Mouse (Mus musculus): ENCODE measurements around the gene Fam162a. TPM values are rescaled to one million over a fixed set of nuclear protein-coding genes. Genes with fewer than 3 reads are reported as not detected.
A peak's percentile ranks its signal among the peaks of the same experiment; 100 is the strongest.
"Not testable (repeated sequence)": the region's sequence is repeated elsewhere in the genome, so short reads cannot be mapped to it uniquely, and the experiment has no call there.

Fam162a gene
- polyA plus RNA-seq, 1 experiment = 363 TPM

- Histone ChIP-seq H3K4me3 (peak overlapping the region; percentile 99), H3ac (ENCODE audit: control insufficient read depth, insufficient read length) (no peak overlapping the region), H3K79me2 (ENCODE audit: control insufficient read depth, insufficient read depth) (peaks cover 65% of the 10 kb centered on the region), H3K4me2 (ENCODE audit: low read depth) (peak overlapping the region; percentile 87), H3K27me3 (ENCODE audit: control insufficient read depth, insufficient read depth, insufficient read length) (no peaks in the 10 kb centered on the region), H3K36me3 (ENCODE audit: control insufficient read depth, insufficient read depth) (peaks cover 7% of the 10 kb centered on the region)
- TF ChIP-seq POLR2AphosphoS2 (IDR thresholded peaks at IDR 0.05; ENCODE audit: insufficient read length, low read depth) = no peak
- TF ChIP-seq MYOD1 (IDR thresholded peaks at IDR 0.05; ENCODE audit: control insufficient read depth in 1 of 3, insufficient read length in 2 of 3, low read depth in 2 of 3) = no peak
- no peak for TF ChIP-seq TCF3 (IDR thresholded peaks at IDR 0.05; ENCODE audit: insufficient read length, low read depth)
- TF ChIP-seq POLR2A (IDR thresholded peaks at IDR 0.05; ENCODE audit: insufficient read length, low read depth) = no peak
- TF ChIP-seq MYOG (IDR thresholded peaks at IDR 0.05; ENCODE audit: control insufficient read depth in 1 of 3, insufficient read depth in 1 of 3, insufficient read length in 2 of 3, low read depth in 2 of 3) = no peak
- no peak for TF ChIP-seq SRF (IDR thresholded peaks at IDR 0.05; ENCODE audit: control insufficient read depth, insufficient read length, low read depth)
- no peak for TF ChIP-seq MAX (IDR thresholded peaks at IDR 0.05; ENCODE audit: low read depth)
- no peak for TF ChIP-seq TCF12 (IDR thresholded peaks at IDR 0.05; ENCODE audit: insufficient read depth, poor library complexity, severe bottlenecking)
- TF ChIP-seq E2F4 (IDR thresholded peaks at IDR 0.05; ENCODE audit: insufficient read depth) = no peak
- no peak for TF ChIP-seq REST (IDR thresholded peaks at IDR 0.05; ENCODE audit: insufficient read depth, insufficient read length)
- TF ChIP-seq CEBPB (IDR thresholded peaks at IDR 0.05; ENCODE audit: insufficient read depth, poor library complexity, severe bottlenecking) = no peak
- TF ChIP-seq USF1 (IDR thresholded peaks at IDR 0.05; ENCODE audit: low read depth) = no peak
These were observed 1.4 kb downstream of the Fam162a start for GRCm38 (mm10) chr16:36069819-36070575.

GRCm38 (mm10) chr16:36068356-36068755, 3.0 kb downstream of the Fam162a start:
- Histone ChIP-seq H3K27me3 (ENCODE audit: control insufficient read depth, insufficient read depth, insufficient read length) (no peaks in the 10 kb centered on the region), H3K79me2 (ENCODE audit: control insufficient read depth, insufficient read depth) (peaks cover 49% of the 10 kb centered on the region), H3K36me3 (ENCODE audit: control insufficient read depth, insufficient read depth) (peaks cover 7% of the 10 kb centered on the region), H3K4me2 (ENCODE audit: low read depth) (peak overlapping the region; percentile 87), H3K4me3 (no peak overlapping the region), H3ac (ENCODE audit: control insufficient read depth, insufficient read length) (no peak overlapping the region)
- no peak for TF ChIP-seq MYOD1 (IDR thresholded peaks at IDR 0.05; ENCODE audit: control insufficient read depth in 1 of 3, insufficient read length in 2 of 3, low read depth in 2 of 3)
- TF ChIP-seq MAX (IDR thresholded peaks at IDR 0.05; ENCODE audit: low read depth) = no peak
- TF ChIP-seq CEBPB (IDR thresholded peaks at IDR 0.05; ENCODE audit: insufficient read depth, poor library complexity, severe bottlenecking) = no peak
- no peak for TF ChIP-seq POLR2AphosphoS2 (IDR thresholded peaks at IDR 0.05; ENCODE audit: insufficient read length, low read depth)
- TF ChIP-seq USF1 (IDR thresholded peaks at IDR 0.05; ENCODE audit: low read depth) = no peak
- no peak for TF ChIP-seq REST (IDR thresholded peaks at IDR 0.05; ENCODE audit: insufficient read depth, insufficient read length)
- TF ChIP-seq E2F4 (IDR thresholded peaks at IDR 0.05; ENCODE audit: insufficient read depth) = no peak
- TF ChIP-seq SRF (IDR thresholded peaks at IDR 0.05; ENCODE audit: control insufficient read depth, insufficient read length, low read depth) = no peak
- no peak for TF ChIP-seq TCF12 (IDR thresholded peaks at IDR 0.05; ENCODE audit: insufficient read depth, poor library complexity, severe bottlenecking)
- TF ChIP-seq TCF3 (IDR thresholded peaks at IDR 0.05; ENCODE audit: insufficient read length, low read depth) = no peak
- TF ChIP-seq MYOG (IDR thresholded peaks at IDR 0.05; ENCODE audit: control insufficient read depth in 1 of 3, insufficient read depth in 1 of 3, insufficient read length in 2 of 3, low read depth in 2 of 3) = no peak

- no peak overlapping the region for H3ac ChIP-seq (ENCODE audit: control insufficient read depth, insufficient read length)
- no peaks in the 10 kb centered on the region for H3K27me3 ChIP-seq (ENCODE audit: control insufficient read depth, insufficient read depth, insufficient read length)
- TF ChIP-seq USF1 (IDR thresholded peaks at IDR 0.05; ENCODE audit: low read depth) = no peak
- TF ChIP-seq MAX (IDR thresholded peaks at IDR 0.05; ENCODE audit: low read depth) = no peak
- no peak for TF ChIP-seq POLR2AphosphoS2 (IDR thresholded peaks at IDR 0.05; ENCODE audit: insufficient read length, low read depth)
- H3K4me3 ChIP-seq = no peak overlapping the region
- H3K79me2 ChIP-seq (ENCODE audit: control insufficient read depth, insufficient read depth) = peaks cover 42% of the 10 kb centered on the region
- peaks cover 7% of the 10 kb centered on the region for H3K36me3 ChIP-seq (ENCODE audit: control insufficient read depth, insufficient read depth)
- peak overlapping the region; percentile 87 for H3K4me2 ChIP-seq (ENCODE audit: low read depth)
These were observed 3.7 kb downstream of the Fam162a start for GRCm38 (mm10) chr16:36067694-36068093.

GRCm38 (mm10) chr16:36064904-36065303, 6.5 kb downstream of the Fam162a start:
- peaks cover 27% of the 10 kb centered on the region for H3K79me2 ChIP-seq (ENCODE audit: control insufficient read depth, insufficient read depth)
- H3ac ChIP-seq (ENCODE audit: control insufficient read depth, insufficient read length) = no peak overlapping the region
- H3K27me3 ChIP-seq (ENCODE audit: control insufficient read depth, insufficient read depth, insufficient read length) = no peaks in the 10 kb centered on the region
- no peak overlapping the region for H3K4me3 ChIP-seq
- TF ChIP-seq MAX (IDR thresholded peaks at IDR 0.05; ENCODE audit: low read depth) (no peak), E2F4 (IDR thresholded peaks at IDR 0.05; ENCODE audit: insufficient read depth) (no peak), CEBPB (IDR thresholded peaks at IDR 0.05; ENCODE audit: insufficient read depth, poor library complexity, severe bottlenecking) (no peak), POLR2A (IDR thresholded peaks at IDR 0.05; ENCODE audit: insufficient read length, low read depth) (no peak), SRF (IDR thresholded peaks at IDR 0.05; ENCODE audit: control insufficient read depth, insufficient read length, low read depth) (no peak), REST (IDR thresholded peaks at IDR 0.05; ENCODE audit: insufficient read depth, insufficient read length) (no peak), MYOG (IDR thresholded peaks at IDR 0.05; ENCODE audit: control insufficient read depth in 1 of 3, insufficient read depth in 1 of 3, insufficient read length in 2 of 3, low read depth in 2 of 3) (no peak), POLR2AphosphoS2 (IDR thresholded peaks at IDR 0.05; ENCODE audit: insufficient read length, low read depth) (no peak), TCF12 (IDR thresholded peaks at IDR 0.05; ENCODE audit: insufficient read depth, poor library complexity, severe bottlenecking) (no peak)
- H3K4me2 ChIP-seq (ENCODE audit: low read depth) = no peak overlapping the region
- H3K36me3 ChIP-seq (ENCODE audit: control insufficient read depth, insufficient read depth) = peaks cover 7% of the 10 kb centered on the region

- peaks cover 11% of the 10 kb centered on the region for H3K79me2 ChIP-seq (ENCODE audit: control insufficient read depth, insufficient read depth)
- TF ChIP-seq MYOD1 (IDR thresholded peaks at IDR 0.05; ENCODE audit: control insufficient read depth in 1 of 3, insufficient read length in 2 of 3, low read depth in 2 of 3) (no peak), MYOG (IDR thresholded peaks at IDR 0.05; ENCODE audit: control insufficient read depth in 1 of 3, insufficient read depth in 1 of 3, insufficient read length in 2 of 3, low read depth in 2 of 3) (no peak), MAX (IDR thresholded peaks at IDR 0.05; ENCODE audit: low read depth) (no peak), TCF3 (IDR thresholded peaks at IDR 0.05; ENCODE audit: insufficient read length, low read depth) (no peak), SRF (IDR thresholded peaks at IDR 0.05; ENCODE audit: control insufficient read depth, insufficient read length, low read depth) (no peak), E2F4 (IDR thresholded peaks at IDR 0.05; ENCODE audit: insufficient read depth) (no peak), TCF12 (IDR thresholded peaks at IDR 0.05; ENCODE audit: insufficient read depth, poor library complexity, severe bottlenecking) (no peak), POLR2A (IDR thresholded peaks at IDR 0.05; ENCODE audit: insufficient read length, low read depth) (no peak), REST (IDR thresholded peaks at IDR 0.05; ENCODE audit: insufficient read depth, insufficient read length) (no peak), USF1 (IDR thresholded peaks at IDR 0.05; ENCODE audit: low read depth) (no peak), POLR2AphosphoS2 (IDR thresholded peaks at IDR 0.05; ENCODE audit: insufficient read length, low read depth) (no peak), CEBPB (IDR thresholded peaks at IDR 0.05; ENCODE audit: insufficient read depth, poor library complexity, severe bottlenecking) (no peak)
- H3ac ChIP-seq (ENCODE audit: control insufficient read depth, insufficient read length) = no peak overlapping the region
- H3K4me2 ChIP-seq (ENCODE audit: low read depth) = no peak overlapping the region
- no peaks in the 10 kb centered on the region for H3K27me3 ChIP-seq (ENCODE audit: control insufficient read depth, insufficient read depth, insufficient read length)
- no peak overlapping the region for H3K4me3 ChIP-seq
- H3K36me3 ChIP-seq (ENCODE audit: control insufficient read depth, insufficient read depth) = peaks cover 7% of the 10 kb centered on the region
These were observed 8.1 kb downstream of the Fam162a start for GRCm38 (mm10) chr16:36063315-36063714.

- H3K27me3 ChIP-seq (ENCODE audit: control insufficient read depth, insufficient read depth, insufficient read length); H3K4me3 ChIP-seq; H3K79me2 ChIP-seq (ENCODE audit: control insufficient read depth, insufficient read depth); H3ac ChIP-seq (ENCODE audit: control insufficient read depth, insufficient read length); H3K36me3 ChIP-seq (ENCODE audit: control insufficient read depth, insufficient read depth); H3K4me2 ChIP-seq (ENCODE audit: low read depth): not testable (repeated sequence)
These were observed 8.9 kb downstream of the Fam162a start for GRCm38 (mm10) chr16:36062534-36062933.

Data from myocyte (in vitro differentiated cells).